Mouse (Mus musculus): Measurements from ENCODE around the gene Olfr768. TPM values are rescaled to one million over a fixed set of nuclear protein-coding genes. Genes with fewer than 3 reads are reported as not detected.

Gene Olfr768
- not detected in 4 replicates for total RNA-seq (2023; ENCODE audit: inconsistent age)

DNA sequence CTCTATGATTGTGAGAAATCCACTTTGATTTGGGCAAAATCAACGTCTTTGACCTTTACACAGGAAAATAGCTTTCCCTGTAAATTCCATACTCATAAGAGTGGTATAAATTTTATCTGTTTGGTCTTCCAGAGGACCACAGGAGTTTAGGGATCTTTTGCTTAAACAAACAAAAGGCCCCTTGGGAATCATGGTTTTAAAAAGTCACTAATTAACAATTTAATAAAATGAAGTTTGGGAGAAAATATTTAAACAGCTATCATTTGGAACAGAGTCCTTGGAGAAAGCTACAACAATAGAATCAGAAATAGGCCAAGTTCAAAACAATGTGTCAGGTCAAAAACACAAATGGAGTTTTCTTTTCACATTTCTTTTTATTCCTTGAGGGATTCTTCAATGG is at the start of gene Olfr768:
Gene Olfr768, minus strand, starts transcription at position 101 of the 400 bp plus-strand sequence.

DNA sequence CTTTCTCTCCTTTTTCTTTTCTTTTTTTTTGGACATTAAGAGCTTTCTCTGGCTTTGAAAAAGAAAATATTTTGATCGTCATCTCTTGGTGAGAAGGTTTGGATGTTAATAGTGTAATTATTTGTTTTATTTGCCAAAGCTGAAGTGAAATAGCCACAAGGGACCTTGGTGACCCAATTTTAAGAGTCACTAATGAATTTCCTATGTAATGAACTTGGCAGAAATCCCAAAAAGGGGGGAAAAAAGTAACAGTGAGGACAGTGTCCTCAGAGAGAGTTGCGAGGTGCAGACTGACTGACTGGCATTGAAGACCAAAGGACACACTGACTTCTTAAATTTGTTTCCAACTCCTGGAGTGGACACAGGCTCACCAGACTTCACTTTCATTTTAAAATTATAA is 39.7 kb upstream of the Olfr768 start, which contains the start of gene Olfr770:
Gene Olfr770, minus strand, starts transcription at position 101 of the 400 bp plus-strand sequence.

DNA sequence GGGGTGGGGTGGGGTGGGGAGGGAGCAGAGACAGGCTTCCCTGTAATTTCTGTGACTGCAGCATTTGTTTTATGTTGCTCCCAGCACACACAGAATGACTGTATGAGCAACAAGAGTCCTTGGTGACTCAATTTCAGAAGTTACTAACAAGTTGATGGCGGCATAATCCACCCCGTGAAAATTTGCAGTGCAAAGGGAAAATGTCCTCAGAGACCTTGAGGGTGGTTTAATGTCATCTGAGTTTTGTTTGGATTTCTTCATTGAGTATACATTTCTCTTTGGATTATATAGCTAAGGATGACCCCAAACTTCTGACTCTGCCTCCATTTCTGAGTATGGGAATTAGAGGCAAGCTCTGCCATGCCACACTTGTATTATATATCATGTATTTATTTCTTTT is 18.6 kb upstream of the Olfr768 start, which contains the start of gene Olfr769:
Gene Olfr769, minus strand, starts transcription at position 101 of the 400 bp plus-strand sequence.

DNA sequence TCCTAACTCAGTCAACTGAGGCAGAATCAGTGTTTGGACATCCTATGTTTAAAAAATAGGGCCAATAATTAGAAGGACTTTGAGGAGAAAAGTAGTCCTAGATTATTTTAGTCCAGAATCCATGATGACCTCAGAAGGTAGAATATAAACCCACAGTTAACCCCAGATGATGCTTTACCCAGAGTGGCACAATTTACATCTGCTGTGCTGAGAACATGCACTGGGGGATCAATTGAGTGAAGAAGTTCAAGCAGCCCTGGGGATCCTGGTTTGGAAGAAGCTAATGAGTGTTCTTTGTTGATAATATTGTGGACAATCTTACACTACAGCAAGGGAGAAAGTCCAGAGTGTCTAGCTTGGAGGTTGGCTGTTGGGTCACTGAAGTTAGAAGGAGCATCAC is 16.4 kb downstream of the Olfr768 start, which contains the start of gene Olfr767:
Gene Olfr767, minus strand, starts transcription at position 101 of the 400 bp plus-strand sequence.

DNA sequence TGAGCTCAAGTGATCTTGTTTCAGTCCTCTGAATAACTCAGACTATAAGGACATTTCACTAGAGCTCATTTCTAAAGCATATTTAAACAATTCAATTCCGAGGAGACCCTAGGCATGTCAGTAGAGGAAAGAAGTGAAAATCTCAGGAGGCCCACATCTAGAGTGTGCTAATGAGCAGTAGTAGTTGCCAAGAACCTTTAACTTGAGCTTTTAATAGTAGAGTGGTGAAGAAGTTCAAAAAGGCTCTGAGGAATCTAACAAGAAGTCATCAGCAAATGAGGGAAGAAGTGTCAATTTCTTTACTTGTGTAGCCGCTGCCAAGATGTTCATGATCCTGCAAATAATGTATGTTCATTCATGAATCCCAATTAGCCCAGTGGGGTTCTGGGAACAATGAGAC is 30.3 kb downstream of the Olfr768 start, which contains the start of gene Olfr766-ps1:
Gene Olfr766-ps1, minus strand, starts transcription at position 101 of the 400 bp plus-strand sequence.

DNA sequence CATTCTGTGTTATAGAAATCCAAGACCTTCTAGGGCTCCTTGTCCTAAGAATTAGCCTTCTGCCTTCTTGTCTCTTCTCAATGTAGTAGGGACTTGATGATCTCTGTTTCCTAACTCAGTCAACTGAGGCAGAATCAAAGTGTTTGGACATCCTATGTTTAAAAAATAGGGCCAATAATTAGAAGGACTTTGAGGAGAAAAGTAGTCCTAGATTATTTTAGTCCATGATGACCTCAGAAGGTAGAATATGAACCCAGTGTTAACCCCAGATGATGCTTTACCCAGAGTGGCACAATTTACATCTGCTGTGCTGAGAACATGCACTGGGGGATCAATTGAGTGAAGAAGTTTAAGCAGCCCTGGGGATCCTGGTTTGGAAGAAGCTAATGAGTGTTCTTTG is 49.3 kb downstream of the Olfr768 start, which contains the start of gene Olfr765:
Gene Olfr765, minus strand, starts transcription at position 101 of the 400 bp plus-strand sequence.

Other genes starting within 250 kb of the Olfr768 start
- 44.2 to 51.2 TPM (median 46.3 TPM) in 4 replicates for gene Gdf11, start 207.7 kb downstream of the Olfr768 start, total RNA-seq (2023; ENCODE audit: inconsistent age)
- gene Cd63, start 198.4 kb downstream of the Olfr768 start, total RNA-seq (2023; ENCODE audit: inconsistent age) = 0.69 to 1.4 TPM (median 0.78 TPM) in 4 replicates
- 3.0 to 10.6 TPM (median 5.9 TPM) in 4 replicates for gene Rdh5, start 176.5 kb downstream of the Olfr768 start, total RNA-seq (2023; ENCODE audit: inconsistent age)
- gene Bloc1s1, start 175.3 kb downstream of the Olfr768 start, total RNA-seq (2023; ENCODE audit: inconsistent age) = 63.6 to 81.0 TPM (median 80.3 TPM) in 4 replicates
- not detected in 4 replicates for gene Itga7, start 165.6 kb downstream of the Olfr768 start, total RNA-seq (2023; ENCODE audit: inconsistent age)
- gene Mettl7b, start 138.4 kb downstream of the Olfr768 start, total RNA-seq (2023; ENCODE audit: inconsistent age) = not detected in 4 replicates
- gene Olfr9, start 109.9 kb downstream of the Olfr768 start, total RNA-seq (2023; ENCODE audit: inconsistent age) = not detected in 4 replicates
- gene Olfr763, start 88.6 kb downstream of the Olfr768 start, total RNA-seq (2023; ENCODE audit: inconsistent age) = not detected in 4 replicates
- not detected in 4 replicates for gene Olfr764-ps1, start 59.5 kb downstream of the Olfr768 start, total RNA-seq (2023; ENCODE audit: inconsistent age)
- gene Olfr765, start 49.4 kb downstream of the Olfr768 start, total RNA-seq (2023; ENCODE audit: inconsistent age) = not detected in 4 replicates
- gene Olfr766-ps1, start 30.4 kb downstream of the Olfr768 start, total RNA-seq (2023; ENCODE audit: inconsistent age) = not detected in 4 replicates
- gene Olfr767, start 16.5 kb downstream of the Olfr768 start, total RNA-seq (2023; ENCODE audit: inconsistent age) = not detected in 4 replicates
- gene Olfr769, start 18.5 kb upstream of the Olfr768 start, total RNA-seq (2023; ENCODE audit: inconsistent age) = not detected in 4 replicates
- gene Olfr770, start 39.6 kb upstream of the Olfr768 start, total RNA-seq (2023; ENCODE audit: inconsistent age) = not detected in 4 replicates
- not detected in 4 replicates for gene Olfr771, start 65.4 kb upstream of the Olfr768 start, total RNA-seq (2023; ENCODE audit: inconsistent age)
- gene Olfr772, start 78.5 kb upstream of the Olfr768 start, total RNA-seq (2023; ENCODE audit: inconsistent age) = not detected in 4 replicates
- not detected in 4 replicates for gene Olfr773, start 88.0 kb upstream of the Olfr768 start, total RNA-seq (2023; ENCODE audit: inconsistent age)
- gene Olfr774, start 136.8 kb upstream of the Olfr768 start, total RNA-seq (2023; ENCODE audit: inconsistent age) = not detected in 4 replicates
- 0.24 TPM in 1 of 4 replicates, not detected in the others for gene Olfr775, start 149.0 kb upstream of the Olfr768 start, total RNA-seq (2023; ENCODE audit: inconsistent age)
- not detected in 4 replicates for gene Olfr776, start 159.8 kb upstream of the Olfr768 start, total RNA-seq (2023; ENCODE audit: inconsistent age)
- not detected in 4 replicates for gene Olfr777, start 172.1 kb upstream of the Olfr768 start, total RNA-seq (2023; ENCODE audit: inconsistent age)
- not detected in 4 replicates for gene Olfr780, start 218.7 kb upstream of the Olfr768 start, total RNA-seq (2023; ENCODE audit: inconsistent age)
- not detected in 4 replicates for gene Olfr781, start 229.5 kb upstream of the Olfr768 start, total RNA-seq (2023; ENCODE audit: inconsistent age)
- gene Olfr782, start 249.5 kb upstream of the Olfr768 start, total RNA-seq (2023; ENCODE audit: inconsistent age) = not detected in 4 replicates

Data from B cell, adult (primary cell).